Mouse (Mus musculus) intestine, embryonic 16.5 days (tissue): Measurements from ENCODE around the gene Arhgef3. TPM values are rescaled to one million over a fixed set of nuclear protein-coding genes. Genes with fewer than 3 reads are reported as not detected.

Source experiments
- ATAC-seq: fragments of 200-750 bp; cut with Nextera tagmentation; 2 replicates; pipeline ENCODE4 v1.8.0; 2017; ENCODE audit warnings: moderate TSS enrichment, moderate library complexity
- H3K27ac ChIP-seq: fragments of 300-500 bp; sonication (generic); 2 replicates; pipeline ENCODE4 v1.5.1; 2014; ENCODE audit warnings: mild to moderate bottlenecking, low read length
- H3K27me3 ChIP-seq: fragments of 300-500 bp; sonication (generic); replicated peaks from 2 replicates; pipeline ENCODE4 v1.6.1; 2014; ENCODE audit warnings: low read length, control low read depth, mixed read lengths; ENCODE audit not compliant: control insufficient read depth, insufficient read depth
- H3K36me3 ChIP-seq: fragments of 300-500 bp; sonication (generic); 2 replicates; pipeline ENCODE4 v1.6.1; 2014; ENCODE audit warnings: low read length, control low read depth; ENCODE audit not compliant: control insufficient read depth, insufficient read depth
- H3K4me1 ChIP-seq: fragments of 300-500 bp; sonication (generic); 2 replicates; pipeline ENCODE4 v1.6.1; 2014; ENCODE audit warnings: low read length, control low read depth, mixed read lengths; ENCODE audit not compliant: control insufficient read depth, insufficient read depth
- H3K4me2 ChIP-seq: fragments of 300-500 bp; sonication (generic); 2 replicates; pipeline ENCODE4 v1.6.1; 2014; ENCODE audit warnings: low read depth, low read length, control low read depth
- H3K4me3 ChIP-seq: fragments of 300-500 bp; sonication (generic); 2 replicates; pipeline ENCODE4 v1.5.1; 2014; ENCODE audit warnings: mild to moderate bottlenecking, low read length
- H3K9ac ChIP-seq: fragments of 300-500 bp; sonication (generic); 2 replicates; pipeline ENCODE4 v1.6.1; 2014; ENCODE audit warnings: low read depth, low read length
- H3K9me3 ChIP-seq: fragments of 300-500 bp; sonication (generic); 2 replicates; pipeline ENCODE4 v1.6.1; 2016; ENCODE audit warnings: low read length, control low read depth; ENCODE audit not compliant: control insufficient read depth
- WGBS: fragments of 180-500 bp; shearing (Covaris S2); extraction: QIAGEN DNeasy Blood & Tissue Kit; methylation state at CpG from one replicate; pipeline ENCODE4 v1.1.7; 2014; 5-methylcytosine and 5-hydroxymethylcytosine counted together
- polyA plus RNA-seq: library from polyadenylated mRNA; unstranded; fragments of >200 nt; fragmentation: Nextera tagmentation; extraction: Ambion mirVana; gene quantifications from 2 replicates; pipeline ENCODE4 v1.2.1, GENCODE M21; 2015

The Arhgef3 gene
- polyA plus RNA-seq, 1 experiment from 2014 or later, result 12.0 TPM

GRCm38 (mm10) chr14:27102720-27103119 lies 12.0 kb upstream of the Arhgef3 start:
- Histone ChIP-seq H3K27me3 (no peaks in the 10 kb centered on the region), H3K9ac (no peak overlapping the region), H3K4me3 (no peak overlapping the region), H3K27ac (0 out of 2 replicates have a peak overlapping the region, but pooled peaks have one; percentile 6), H3K9me3 (no peaks in the 10 kb centered on the region), H3K4me1 (no peaks in the 10 kb centered on the region), H3K36me3 (no peaks in the 10 kb centered on the region), H3K4me2 (no peak overlapping the region)
- 66% methylated on average over 6 of the region's 6 CpGs for WGBS
- ATAC-seq, result 0 out of 2 replicates have a peak, but pooled peaks have one; percentile 50

GRCm38 (mm10) chr14:27105731-27106457 lies 8.8 kb upstream of the Arhgef3 start:
- Histone ChIP-seq H3K4me1 (no peaks in the 10 kb centered on the region), H3K9me3 (no peaks in the 10 kb centered on the region), H3K27me3 (no peaks in the 10 kb centered on the region), H3K9ac (no peak overlapping the region), H3K27ac (peak overlapping the region; percentile 53), H3K4me2 (no peak overlapping the region), H3K36me3 (no peaks in the 10 kb centered on the region), H3K4me3 (no peak overlapping the region)
- WGBS, result 64% methylated on average over 12 of the region's 12 CpGs
- ATAC-seq, result no peak

- ATAC-seq, result no peak
- 68% methylated on average over 6 of the region's 6 CpGs for WGBS
- Histone ChIP-seq H3K9me3 (no peaks in the 10 kb centered on the region), H3K4me2 (no peak overlapping the region), H3K36me3 (no peaks in the 10 kb centered on the region), H3K27ac (no peak overlapping the region), H3K27me3 (no peaks in the 10 kb centered on the region), H3K4me3 (no peak overlapping the region), H3K9ac (no peak overlapping the region), H3K4me1 (no peaks in the 10 kb centered on the region)
Measured at GRCm38 (mm10) chr14:27108748-27109504, 5.8 kb upstream of the Arhgef3 start.

- WGBS, result 15% methylated on average over 11 of the region's 11 CpGs
- H3K4me2 ChIP-seq, result peak overlapping the region; percentile 97
- H3K9me3 ChIP-seq, result no peaks in the 10 kb centered on the region
- 0 out of 2 replicates have a peak, but pooled peaks cover 2% of the 10 kb centered on the region for H3K27me3 ChIP-seq
- no peaks in the 10 kb centered on the region for H3K36me3 ChIP-seq
- no peaks in the 10 kb centered on the region for H3K4me1 ChIP-seq
- peak overlapping the region; percentile 66 for H3K4me3 ChIP-seq
- H3K9ac ChIP-seq, result peak overlapping the region; percentile 75
- H3K27ac ChIP-seq, result no peak overlapping the region
- ATAC-seq, result no peak; the same call in 1 of the 2 replicates
Measured at GRCm38 (mm10) chr14:27115275-27115660, 569 bp downstream of the Arhgef3 start.

GRCm38 (mm10) chr14:27115991-27116390 lies 1.3 kb downstream of the Arhgef3 start:
- Histone ChIP-seq H3K4me3 (peak overlapping the region; percentile 66; the same call in 1 of the 2 replicates), H3K36me3 (no peaks in the 10 kb centered on the region), H3K9me3 (no peaks in the 10 kb centered on the region), H3K9ac (no peak overlapping the region), H3K4me2 (no peak overlapping the region; the same call in 1 of the 2 replicates), H3K4me1 (no peaks in the 10 kb centered on the region), H3K27me3 (0 out of 2 replicates have a peak, but pooled peaks cover 2% of the 10 kb centered on the region), H3K27ac (no peak overlapping the region)
- WGBS, result 64% methylated on average over 6 of the region's 6 CpGs
- ATAC-seq, result no peak

GRCm38 (mm10) chr14:27116577-27117165 lies 2.0 kb downstream of the Arhgef3 start:
- no peak overlapping the region for H3K4me2 ChIP-seq
- no peaks in the 10 kb centered on the region for H3K4me1 ChIP-seq
- no peak overlapping the region for H3K4me3 ChIP-seq
- 0 out of 2 replicates have a peak, but pooled peaks cover 2% of the 10 kb centered on the region for H3K27me3 ChIP-seq
- H3K9ac ChIP-seq, result no peak overlapping the region
- H3K36me3 ChIP-seq, result no peaks in the 10 kb centered on the region
- ATAC-seq, result no peak
- no peaks in the 10 kb centered on the region for H3K9me3 ChIP-seq
- H3K27ac ChIP-seq, result no peak overlapping the region
- whole genome bisulfite sequencing, result 68% methylated on average over 4 of the region's 4 CpGs

GRCm38 (mm10) chr14:27118546-27118945 lies 3.8 kb downstream of the Arhgef3 start:
- Histone ChIP-seq H3K4me2 (no peak overlapping the region), H3K36me3 (no peaks in the 10 kb centered on the region), H3K27me3 (0 out of 2 replicates have a peak, but pooled peaks cover 2% of the 10 kb centered on the region), H3K9me3 (no peaks in the 10 kb centered on the region), H3K4me3 (no peak overlapping the region), H3K4me1 (peaks cover 5% of the 10 kb centered on the region), H3K9ac (no peak overlapping the region), H3K27ac (no peak overlapping the region)
- WGBS, result 83% methylated on average over 5 of the region's 5 CpGs
- no peak for ATAC-seq

GRCm38 (mm10) chr14:27122646-27123045 lies 7.9 kb downstream of the Arhgef3 start:
- peaks cover 5% of the 10 kb centered on the region for H3K4me1 ChIP-seq
- H3K27ac ChIP-seq, result no peak overlapping the region
- no peaks in the 10 kb centered on the region for H3K36me3 ChIP-seq
- no peaks in the 10 kb centered on the region for H3K27me3 ChIP-seq
- ATAC-seq, result no peak
- no peak overlapping the region for H3K9ac ChIP-seq
- WGBS, result 73% methylated on average over 3 of the region's 3 CpGs
- no peak overlapping the region for H3K4me2 ChIP-seq
- no peaks in the 10 kb centered on the region for H3K9me3 ChIP-seq
- H3K4me3 ChIP-seq, result no peak overlapping the region

GRCm38 (mm10) chr14:27123543-27123942 lies 8.8 kb downstream of the Arhgef3 start:
- Histone ChIP-seq H3K9me3 (no peaks in the 10 kb centered on the region), H3K4me2 (no peak overlapping the region), H3K27me3 (no peaks in the 10 kb centered on the region), H3K27ac (no peak overlapping the region), H3K4me3 (no peak overlapping the region), H3K9ac (no peak overlapping the region), H3K36me3 (no peaks in the 10 kb centered on the region), H3K4me1 (peaks cover 5% of the 10 kb centered on the region)
- WGBS, result 55% methylated on average over 8 of the region's 8 CpGs
- ATAC-seq, result no peak
